ENCODE assay signal across 8 mouse cellular contexts in genomic region chr19:8740603-8741002, GRCm38 (mm10). TPM values are rescaled to one million over a fixed set of nuclear protein-coding genes. Genes with fewer than 3 reads are reported as not detected.
DNase-seq lines count a peak whose midpoint lies in the region; ATAC-seq lines count a peak whose summit lies in the region.

TSS of gene 1700092M07Rik (plus strand) at chr19:8740718.

- H3K9ac ChIP-seq in intestine, embryonic 16.5 days (ENCODE audit: low read depth, low read length), result peak within 1 kb of the TSS; percentile 93
- H3K9ac ChIP-seq in neural tube, embryonic 13.5 days, result peak within 1 kb of the TSS; percentile 68

- no peak for ATAC-seq in megakaryocyte, adult 5-6 weeks (ENCODE audit: poor library complexity, severe bottlenecking)
- no peak for ATAC-seq in intestine, embryonic 16.5 days
- ATAC-seq in neural tube, embryonic 13.5 days (ENCODE audit: low read depth), result peak; percentile 1; the same call in 1 of the 2 replicates
- no peak for ATAC-seq in activated CD4-positive, CD25-positive, alpha-beta regulatory T cell, adult 4 months

- H3K4me1 ChIP-seq in megakaryocyte, embryonic 14.5 days, result peaks cover 49% of the 10 kb centered on the region
- H3K4me1 ChIP-seq in intestine, embryonic 16.5 days (ENCODE audit: control insufficient read depth, insufficient read depth, low read length), result peaks cover 18% of the 10 kb centered on the region
- H3K4me1 ChIP-seq in neural tube, embryonic 13.5 days (replicated peaks), result peaks cover 36% of the 10 kb centered on the region

- peak; percentile 19 for DNase-seq in adrenal gland, postnatal 10 days
- DNase-seq in adrenal gland, postnatal 14 days, result no peak
- no peak for DNase-seq in left cerebral cortex, postnatal 14 days (ENCODE audit: low spot score in 2 of 2)

- intact Hi-C loops in left cerebral cortex, postnatal 14 days (cut with DNase I), result no loop called here

- H3K4me3 ChIP-seq in megakaryocyte, embryonic 14.5 days (replicated peaks), result peak within 1 kb of the TSS; percentile 99
- peak within 1 kb of the TSS; percentile 96 for H3K4me3 ChIP-seq in intestine, embryonic 16.5 days (ENCODE audit: low read length)
- H3K4me3 ChIP-seq in neural tube, embryonic 13.5 days, result peak within 1 kb of the TSS; percentile 72

- H3K36me3 ChIP-seq in megakaryocyte, embryonic 14.5 days (replicated peaks; ENCODE audit: low read length), result peaks cover 70% of the 10 kb centered on the region
- peaks cover 4% of the 10 kb centered on the region for H3K36me3 ChIP-seq in intestine, embryonic 16.5 days (ENCODE audit: control insufficient read depth, insufficient read depth, low read length)
- peaks cover 62% of the 10 kb centered on the region for H3K36me3 ChIP-seq in neural tube, embryonic 13.5 days

- 60% methylated on average over 14 of the region's 14 CpGs for WGBS in intestine, embryonic 16.5 days
- WGBS in neural tube, embryonic 13.5 days, result 70% methylated on average over 14 of the region's 14 CpGs

- H3K4me2 ChIP-seq in intestine, embryonic 16.5 days (ENCODE audit: low read depth, low read length), result peak within 1 kb of the TSS; percentile 50
- H3K4me2 ChIP-seq in neural tube, embryonic 13.5 days, result peak within 1 kb of the TSS; percentile 80

- H3K9me3 ChIP-seq in megakaryocyte, embryonic 14.5 days, result no peaks in the 10 kb centered on the region
- H3K9me3 ChIP-seq in intestine, embryonic 16.5 days (ENCODE audit: control insufficient read depth, low read length), result no peaks in the 10 kb centered on the region
- no peaks in the 10 kb centered on the region for H3K9me3 ChIP-seq in neural tube, embryonic 13.5 days

- H3K27me3 ChIP-seq in megakaryocyte, embryonic 14.5 days (replicated peaks), result no peaks in the 10 kb centered on the region
- no peaks in the 10 kb centered on the region for H3K27me3 ChIP-seq in intestine, embryonic 16.5 days (replicated peaks; ENCODE audit: control insufficient read depth, insufficient read depth, low read length)
- H3K27me3 ChIP-seq in neural tube, embryonic 13.5 days, result no peaks in the 10 kb centered on the region

- H3K27ac ChIP-seq in intestine, embryonic 16.5 days (ENCODE audit: low read length), result peak within 1 kb of the TSS; percentile 98
- peak within 1 kb of the TSS; percentile 94 for H3K27ac ChIP-seq in neural tube, embryonic 13.5 days (replicated peaks)

RNA-seq across cellular contexts. Expression of gene 1700092M07Rik, which starts in this region (rescaled TPM):
- 1 to 10 TPM; 1.3 to 3.1 TPM for total RNA-seq in adrenal gland, postnatal 10 days (2021)
- 2.3 and 2.4 TPM in 2 replicates for total RNA-seq in adrenal gland, postnatal 14 days (2021)
- polyA plus RNA-seq in megakaryocyte, embryonic 14.5 days (2012; ENCODE audit: insufficient read depth, low replicate concordance), result 0.86 TPM in 1 of 2 replicates, not detected in the other
- total RNA-seq in megakaryocyte, adult 5-6 weeks (2015), result 0.83 TPM in 1 of 2 replicates, not detected in the other
- total RNA-seq in megakaryocyte, adult 5-6 weeks (2017), result 1.3 TPM in 1 of 2 replicates, not detected in the other
- polyA plus RNA-seq in intestine, embryonic 16.5 days (2015; fragmentation: Nextera tagmentation; extraction: Ambion mirVana), result 0.91 and 1.6 TPM in 2 replicates
- polyA plus RNA-seq in neural tube, embryonic 13.5 days (2015; fragmentation: Nextera tagmentation; extraction: Ambion mirVana), result 1.6 and 2.4 TPM in 2 replicates
- not detected for polyA plus RNA-seq in activated CD4-positive, CD25-positive, alpha-beta regulatory T cell, adult 4 months (2017; shearing (Covaris generic))
- total RNA-seq in left cerebral cortex, postnatal 14 days (2021), result not detected
